Mouse (Mus musculus) layer of hippocampus, postnatal 36 days (tissue): ENCODE results near the gene Baz2a. TPM values are rescaled to one million over a fixed set of nuclear protein-coding genes. Genes with fewer than 3 reads are reported as not detected.
"Not testable (repeated sequence)": the region's sequence is repeated elsewhere in the genome, so short reads cannot be mapped to it uniquely, and the experiment has no call there.

Source experiments
- DNase-seq, 2 experiments: peaks; one replicate each; pipeline ENCODE4 v3.0.0; 2022
- total RNA-seq, 2 experiments: library from RNA; stranded (reverse); gene quantifications; 2 replicates each; pipeline ENCODE4 v1.2.3; 2021

Baz2a gene
- total RNA-seq, 2 experiments from 2014 or later = 39.9 to 46.8 TPM

GRCm38 (mm10) chr10:128124831-128125230 lies 33.5 kb downstream of the Baz2a start:
- DNase-seq = no peak

GRCm38 (mm10) chr10:128125951-128126350 lies 34.6 kb downstream of the Baz2a start:
- DNase-seq = no peak

- no peak for DNase-seq
Measured at GRCm38 (mm10) chr10:128127497-128127896, 36.1 kb downstream of the Baz2a start.

GRCm38 (mm10) chr10:128128143-128128542 lies 36.8 kb downstream of the Baz2a start:
- DNase-seq = no peak

GRCm38 (mm10) chr10:128131297-128131696 lies 39.9 kb downstream of the Baz2a start:
- no peak for DNase-seq

GRCm38 (mm10) chr10:128131812-128132211 lies 40.4 kb downstream of the Baz2a start:
- no peak for DNase-seq

GRCm38 (mm10) chr10:128133650-128134332 lies 42.4 kb downstream of the Baz2a start:
- peak; percentile 45 to 62 for DNase-seq

- DNase-seq = no peak
Measured at GRCm38 (mm10) chr10:128135374-128135773, 44.0 kb downstream of the Baz2a start.

- no peak for DNase-seq
Measured at GRCm38 (mm10) chr10:128140236-128140952, 49.0 kb downstream of the Baz2a start.

- no peak for DNase-seq
Measured at GRCm38 (mm10) chr10:128142165-128142564, 50.8 kb downstream of the Baz2a start.

- DNase-seq = no peak
Measured at GRCm38 (mm10) chr10:128143659-128144058, 52.3 kb downstream of the Baz2a start.

- no peak for DNase-seq
Measured at GRCm38 (mm10) chr10:128144961-128145360, 53.6 kb downstream of the Baz2a start.

GRCm38 (mm10) chr10:128148789-128149365 lies 57.5 kb downstream of the Baz2a start:
- DNase-seq = no peak

GRCm38 (mm10) chr10:128149592-128149991 lies 58.2 kb downstream of the Baz2a start:
- no peak for DNase-seq

GRCm38 (mm10) chr10:128150941-128151340 lies 59.6 kb downstream of the Baz2a start:
- no peak for DNase-seq

- no peak for DNase-seq
Measured at GRCm38 (mm10) chr10:128153978-128154377, 62.6 kb downstream of the Baz2a start.

- DNase-seq = not testable (repeated sequence)
Measured at GRCm38 (mm10) chr10:128165726-128166125, 74.3 kb downstream of the Baz2a start.

- DNase-seq = no peak
Measured at GRCm38 (mm10) chr10:128167091-128167490, 75.7 kb downstream of the Baz2a start.

- not testable (repeated sequence) for DNase-seq
Measured at GRCm38 (mm10) chr10:128171348-128171747, 80.0 kb downstream of the Baz2a start.

GRCm38 (mm10) chr10:128175302-128175701 lies 83.9 kb downstream of the Baz2a start:
- DNase-seq = no peak

GRCm38 (mm10) chr10:128175996-128176755 lies 84.8 kb downstream of the Baz2a start:
- peak; percentile 39 to 45 for DNase-seq

GRCm38 (mm10) chr10:128177316-128177715 lies 85.9 kb downstream of the Baz2a start:
- no peak for DNase-seq
